Mouse (Mus musculus) midbrain, embryonic 12.5 days (tissue): ENCODE data around the gene Fam32a. TPM values are rescaled to one million over a fixed set of nuclear protein-coding genes. Genes with fewer than 3 reads are reported as not detected.

Experiments used
- ATAC-seq: fragments of 200-750 bp; cut with Nextera tagmentation; 2 replicates; pipeline ENCODE4 v1.8.0; 2017; ENCODE audit warnings: low read depth, moderate TSS enrichment, moderate library complexity; ENCODE audit not compliant: low FRiP score
- H3K27ac ChIP-seq: fragments of 300-500 bp; sonication (generic); replicated peaks from 2 replicates; pipeline ENCODE4 v1.5.1; 2016; ENCODE audit warnings: mild to moderate bottlenecking
- H3K27me3 ChIP-seq: fragments of 300-500 bp; sonication (generic); 2 replicates; pipeline ENCODE4 v1.6.1; 2016; ENCODE audit warnings: mild to moderate bottlenecking
- H3K36me3 ChIP-seq: fragments of 300-500 bp; sonication (generic); 2 replicates; pipeline ENCODE4 v1.6.1; 2016
- H3K4me1 ChIP-seq: fragments of 300-500 bp; sonication (generic); 2 replicates; pipeline ENCODE4 v1.6.1; 2016
- H3K4me2 ChIP-seq: fragments of 300-500 bp; sonication (generic); replicated peaks from 2 replicates; pipeline ENCODE4 v1.6.1; 2016; ENCODE audit warnings: mild to moderate bottlenecking, moderate library complexity
- H3K4me3 ChIP-seq: fragments of 300-500 bp; sonication (generic); 2 replicates; pipeline ENCODE4 v1.5.1; 2016; ENCODE audit warnings: mild to moderate bottlenecking
- H3K9ac ChIP-seq: fragments of 300-500 bp; sonication (generic); replicated peaks from 2 replicates; pipeline ENCODE4 v1.6.1; 2016; ENCODE audit warnings: mild to moderate bottlenecking, moderate library complexity
- H3K9me3 ChIP-seq: fragments of 300-500 bp; sonication (generic); 2 replicates; pipeline ENCODE4 v1.6.1; 2016; ENCODE audit warnings: mild to moderate bottlenecking
- WGBS: fragments of 180-500 bp; shearing (Covaris S2); methylation state at CpG from one replicate; pipeline ENCODE4 v1.1.7; 2016; 5-methylcytosine and 5-hydroxymethylcytosine counted together
- polyA plus RNA-seq: library from polyadenylated mRNA; unstranded; fragments of >200 nt; fragmentation: Nextera tagmentation; extraction: Ambion mirVana; gene quantifications from 2 replicates; pipeline ENCODE4 v1.2.1, GENCODE M21; 2016

Gene Fam32a
- polyA plus RNA-seq, 1 experiment from 2014 or later: 87.2 TPM

- Histone ChIP-seq H3K4me1 (no peaks in the 10 kb centered on the region), H3K9me3 (no peaks in the 10 kb centered on the region), H3K4me3 (no peak overlapping the region), H3K9ac (no peak overlapping the region), H3K36me3 (no peaks in the 10 kb centered on the region), H3K27ac (no peak overlapping the region; the same call in 1 of the 2 replicates), H3K27me3 (no peaks in the 10 kb centered on the region), H3K4me2 (no peak overlapping the region)
- ATAC-seq: no peak
- 88% methylated on average over 15 of the region's 15 CpGs for WGBS
These were observed 48.8 kb downstream of the Fam32a start for GRCm38 (mm10) chr8:72268356-72268755.

GRCm38 (mm10) chr8:72270606-72271005 lies 51.1 kb downstream of the Fam32a start:
- no peak overlapping the region for H3K27ac ChIP-seq
- WGBS: 92% methylated on average over 12 of the region's 12 CpGs
- no peak overlapping the region for H3K9ac ChIP-seq
- no peaks in the 10 kb centered on the region for H3K9me3 ChIP-seq
- H3K4me1 ChIP-seq: no peaks in the 10 kb centered on the region
- no peak overlapping the region for H3K4me2 ChIP-seq
- no peak for ATAC-seq
- H3K27me3 ChIP-seq: no peaks in the 10 kb centered on the region
- H3K4me3 ChIP-seq: no peak overlapping the region
- no peaks in the 10 kb centered on the region for H3K36me3 ChIP-seq

DNA sequence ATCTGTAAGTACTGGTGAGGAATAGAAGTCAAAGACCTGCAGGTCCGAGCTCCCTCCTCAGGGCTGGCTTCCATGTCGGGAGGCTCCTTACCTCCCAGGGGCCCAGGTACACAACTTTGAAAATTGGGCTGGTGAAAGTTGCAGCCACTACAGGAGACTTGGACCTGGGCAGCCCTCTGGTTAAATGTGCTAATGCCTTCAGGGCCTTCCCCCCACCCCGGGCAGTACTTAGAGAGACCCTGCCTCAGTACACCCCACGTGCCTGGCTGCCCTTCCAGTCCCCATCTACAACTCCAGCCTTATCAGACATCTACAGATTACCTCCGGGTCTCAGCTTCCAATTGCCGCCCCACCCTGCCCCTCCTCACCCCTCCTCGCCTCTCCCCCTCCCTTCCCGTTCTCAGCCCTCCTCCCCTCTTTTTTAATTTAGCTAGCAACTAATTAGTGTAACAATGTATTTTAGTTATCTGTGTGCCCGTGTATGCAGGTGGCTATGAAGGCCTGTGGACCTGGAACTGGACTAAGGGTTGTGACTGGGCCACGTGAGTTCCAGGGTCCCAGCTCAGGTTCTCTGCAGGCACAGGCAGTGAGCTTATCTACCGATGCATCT lies 51.6 kb downstream of the Fam32a start:
- H3K36me3 ChIP-seq: no peaks in the 10 kb centered on the region
- H3K4me2 ChIP-seq: no peak overlapping the region
- ATAC-seq: no peak
- WGBS: 78% methylated on average over 11 of the region's 11 CpGs
- H3K9ac ChIP-seq: no peak overlapping the region
- no peak overlapping the region for H3K27ac ChIP-seq
- H3K27me3 ChIP-seq: no peaks in the 10 kb centered on the region
- H3K4me1 ChIP-seq: no peaks in the 10 kb centered on the region
- no peak overlapping the region for H3K4me3 ChIP-seq
- H3K9me3 ChIP-seq: no peaks in the 10 kb centered on the region

- no peak for ATAC-seq
- Histone ChIP-seq H3K9ac (no peak overlapping the region), H3K4me3 (no peak overlapping the region), H3K4me1 (no peaks in the 10 kb centered on the region), H3K4me2 (no peak overlapping the region), H3K36me3 (no peaks in the 10 kb centered on the region), H3K27ac (no peak overlapping the region), H3K9me3 (no peaks in the 10 kb centered on the region), H3K27me3 (no peaks in the 10 kb centered on the region)
- WGBS: 76% methylated on average over 3 of the region's 3 CpGs
These were observed 52.2 kb downstream of the Fam32a start for GRCm38 (mm10) chr8:72271691-72272090.

GRCm38 (mm10) chr8:72272361-72272760 lies 52.8 kb downstream of the Fam32a start:
- 19% methylated on average over 3 of the region's 3 CpGs for WGBS
- Histone ChIP-seq H3K36me3 (no peaks in the 10 kb centered on the region), H3K9me3 (no peaks in the 10 kb centered on the region), H3K27ac (no peak overlapping the region), H3K4me3 (no peak overlapping the region), H3K4me2 (no peak overlapping the region), H3K9ac (no peak overlapping the region), H3K27me3 (no peaks in the 10 kb centered on the region), H3K4me1 (no peaks in the 10 kb centered on the region)
- no peak for ATAC-seq

DNA sequence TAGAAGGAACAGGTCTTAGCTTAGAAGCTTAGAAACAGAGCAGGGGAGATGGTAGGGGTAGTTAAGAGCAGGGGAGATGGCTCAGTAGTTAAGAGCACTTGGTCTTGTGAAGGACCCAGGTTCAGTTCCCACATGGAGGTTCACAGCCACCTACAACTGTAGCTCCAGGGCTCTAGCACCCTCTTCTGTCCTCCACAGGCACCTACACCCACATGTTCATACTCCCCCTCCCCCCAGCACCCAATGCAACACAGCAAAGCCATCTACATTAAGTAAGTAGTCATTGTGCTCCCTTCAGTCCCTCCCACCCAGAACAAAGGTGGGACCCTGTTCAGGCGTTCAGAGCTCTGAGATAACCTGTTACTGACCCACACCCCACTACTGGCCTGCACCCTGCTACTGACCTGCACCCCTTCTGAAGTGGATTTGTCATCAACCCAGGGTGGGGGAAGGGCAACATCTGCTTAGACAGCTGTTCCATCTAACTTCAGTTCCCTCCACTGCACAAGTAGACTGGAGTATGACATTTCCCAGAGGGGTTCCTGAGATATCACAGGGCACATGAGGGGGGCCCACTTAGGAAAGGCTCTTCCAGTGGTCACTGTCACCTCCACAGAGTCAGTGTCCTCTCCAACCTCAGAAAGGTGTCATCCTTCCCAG lies 53.7 kb downstream of the Fam32a start:
- H3K36me3 ChIP-seq: no peaks in the 10 kb centered on the region
- H3K27ac ChIP-seq: no peak overlapping the region
- no peak overlapping the region for H3K4me2 ChIP-seq
- H3K4me1 ChIP-seq: no peaks in the 10 kb centered on the region
- H3K4me3 ChIP-seq: no peak overlapping the region
- 69% methylated on average over 1 of the region's 1 CpGs for WGBS
- no peak for ATAC-seq
- no peak overlapping the region for H3K9ac ChIP-seq
- no peaks in the 10 kb centered on the region for H3K9me3 ChIP-seq
- H3K27me3 ChIP-seq: no peaks in the 10 kb centered on the region

- Histone ChIP-seq H3K27ac (no peak overlapping the region), H3K36me3 (no peaks in the 10 kb centered on the region), H3K4me1 (no peaks in the 10 kb centered on the region), H3K27me3 (no peaks in the 10 kb centered on the region), H3K9me3 (no peaks in the 10 kb centered on the region), H3K4me2 (no peak overlapping the region), H3K9ac (no peak overlapping the region), H3K4me3 (no peak overlapping the region)
- WGBS: 79% methylated on average over 5 of the region's 5 CpGs
- no peak for ATAC-seq
These were observed 54.3 kb downstream of the Fam32a start for GRCm38 (mm10) chr8:72273807-72274206.

Other genes starting within 250 kb of the Fam32a start
- 0.63 and 1.2 TPM in 2 replicates for gene Cyp4f18, start 210.1 kb upstream of the Fam32a start, polyA plus RNA-seq
- gene Olfr372, start 178.5 kb upstream of the Fam32a start, polyA plus RNA-seq: not detected in 2 replicates
- gene Olfr373, start 136.6 kb upstream of the Fam32a start, polyA plus RNA-seq: not detected in 2 replicates
- gene Olfr374, start 112.7 kb upstream of the Fam32a start, polyA plus RNA-seq: not detected in 2 replicates
- gene Tpm4, start 84.8 kb upstream of the Fam32a start, polyA plus RNA-seq: 415 and 450 TPM in 2 replicates
- gene Rab8a, start 58.5 kb upstream of the Fam32a start, polyA plus RNA-seq: 113 and 122 TPM in 2 replicates
- not detected in 2 replicates for gene Hsh2d, start 30.1 kb upstream of the Fam32a start, polyA plus RNA-seq
- 0.13 TPM in 1 of 2 replicates, not detected in the other for gene Cib3, start 6.9 kb upstream of the Fam32a start, polyA plus RNA-seq
- gene Gm11034, start 6.1 kb upstream of the Fam32a start, polyA plus RNA-seq: not detected in 2 replicates
- 210 and 211 TPM in 2 replicates for gene Ap1m1, start 20.3 kb downstream of the Fam32a start, polyA plus RNA-seq
- 25.7 and 32.3 TPM in 2 replicates for gene Gm10282, start 85.5 kb downstream of the Fam32a start, polyA plus RNA-seq
- 8.8 and 9.2 TPM in 2 replicates for gene Klf2, start 99.3 kb downstream of the Fam32a start, polyA plus RNA-seq
- 72.9 and 73.2 TPM in 2 replicates for gene Eps15l1, start 201.7 kb downstream of the Fam32a start, polyA plus RNA-seq
- gene Calr3, start 224.1 kb downstream of the Fam32a start, polyA plus RNA-seq: 1.4 and 1.7 TPM in 2 replicates
- 16.4 and 18.2 TPM in 2 replicates for gene 1700030K09Rik, start 224.2 kb downstream of the Fam32a start, polyA plus RNA-seq